Mouse (Mus musculus): ENCODE data around the gene Kcnmb2. TPM values are rescaled to one million over a fixed set of nuclear protein-coding genes. Genes with fewer than 3 reads are reported as not detected.

The Kcnmb2 gene
- polyA plus RNA-seq, 1 experiment from 2014 or later, result 13.9 TPM

DNA sequence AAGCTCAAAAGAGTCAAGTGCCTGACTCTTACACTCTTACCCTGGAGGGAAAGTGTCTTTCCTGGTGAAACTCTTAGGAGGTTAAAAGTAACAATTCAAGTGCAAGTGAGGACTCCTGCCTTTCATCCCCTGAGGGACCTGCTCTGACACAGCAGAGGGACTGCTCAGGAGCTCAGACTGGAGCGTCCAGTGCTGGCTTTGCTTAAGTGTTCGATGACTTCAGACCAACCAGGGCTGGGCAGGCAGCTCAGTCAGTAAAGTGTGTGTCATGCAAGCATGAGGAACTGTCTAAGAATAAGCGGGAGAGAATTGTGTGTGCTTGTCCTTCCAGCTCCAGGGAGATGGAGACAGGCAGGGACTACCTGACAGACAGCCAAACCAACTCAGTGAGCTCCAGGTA lies 9.4 kb downstream of the Kcnmb2 start:
- Histone ChIP-seq H3K4me2 (ENCODE audit: low read length) (no peak overlapping the region), H3K4me1 (ENCODE audit: control insufficient read depth, insufficient read depth, low read depth, low read length) (no peaks in the 10 kb centered on the region), H3K27me3 (replicated peaks; ENCODE audit: control insufficient read depth, insufficient read depth, low read length) (no peaks in the 10 kb centered on the region), H3K27ac (ENCODE audit: low read depth, low read length) (no peak overlapping the region), H3K4me3 (ENCODE audit: low read length) (no peak overlapping the region), H3K9me3 (ENCODE audit: control insufficient read depth, low read length) (no peaks in the 10 kb centered on the region), H3K36me3 (ENCODE audit: control insufficient read depth, insufficient read depth, low read length) (no peaks in the 10 kb centered on the region), H3K9ac (ENCODE audit: low read depth, low read length) (no peak overlapping the region)
- ATAC-seq, result no peak
- 67% methylated on average over 3 of the region's 3 CpGs for WGBS

DNA sequence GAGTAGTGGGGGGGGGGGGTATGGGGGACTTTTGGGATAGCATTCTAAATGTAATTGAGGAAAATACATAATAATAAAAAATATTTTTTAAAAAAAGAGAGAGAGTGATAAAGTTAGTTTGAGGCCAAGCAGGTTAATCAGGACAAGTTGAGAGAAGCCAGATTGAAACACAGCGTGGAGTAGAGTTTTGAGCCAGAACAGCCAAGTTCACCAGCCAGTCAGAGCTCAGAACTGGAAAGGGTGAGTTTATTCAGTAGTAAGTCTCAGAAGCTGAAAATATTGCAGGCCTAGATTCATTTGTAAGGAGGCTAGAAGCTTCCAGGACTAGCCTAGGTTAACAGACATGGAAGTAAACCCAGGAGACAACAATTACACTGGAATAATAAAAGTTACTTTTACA lies 26.2 kb downstream of the Kcnmb2 start:
- H3K4me2 ChIP-seq (ENCODE audit: low read length), result no peak overlapping the region
- no peaks in the 10 kb centered on the region for H3K9me3 ChIP-seq (ENCODE audit: control insufficient read depth, low read length)
- WGBS, result 91% methylated on average over 1 of the region's 1 CpGs
- H3K27ac ChIP-seq (ENCODE audit: low read depth, low read length), result no peak overlapping the region
- no peaks in the 10 kb centered on the region for H3K36me3 ChIP-seq (ENCODE audit: control insufficient read depth, insufficient read depth, low read length)
- no peak overlapping the region for H3K4me3 ChIP-seq (ENCODE audit: low read length)
- H3K9ac ChIP-seq (ENCODE audit: low read depth, low read length), result no peak overlapping the region
- no peaks in the 10 kb centered on the region for H3K4me1 ChIP-seq (ENCODE audit: control insufficient read depth, insufficient read depth, low read depth, low read length)
- H3K27me3 ChIP-seq (replicated peaks; ENCODE audit: control insufficient read depth, insufficient read depth, low read length), result no peaks in the 10 kb centered on the region
- ATAC-seq, result no peak

DNA sequence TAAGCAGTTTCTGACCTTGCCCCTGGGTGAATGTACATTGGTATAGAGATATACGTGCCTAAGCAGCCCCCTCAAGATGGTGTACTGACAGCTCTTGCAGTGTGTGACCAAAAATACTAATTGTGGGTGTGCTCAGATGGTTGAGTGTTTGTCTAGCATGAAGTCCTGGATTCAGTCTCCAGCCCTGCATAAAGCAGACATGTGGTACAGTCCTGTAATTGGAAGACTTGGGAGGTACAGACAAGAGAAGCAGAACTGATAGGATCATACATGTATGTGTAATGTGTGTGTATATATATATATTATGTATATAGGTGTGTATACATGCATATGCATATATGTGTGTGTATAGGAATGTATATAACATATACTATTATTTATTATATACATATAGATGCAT lies 32.4 kb downstream of the Kcnmb2 start:
- H3K9ac ChIP-seq (ENCODE audit: low read depth, low read length), result no peak overlapping the region
- H3K36me3 ChIP-seq (ENCODE audit: control insufficient read depth, insufficient read depth, low read length), result no peaks in the 10 kb centered on the region
- H3K4me3 ChIP-seq (ENCODE audit: low read length), result no peak overlapping the region
- H3K27me3 ChIP-seq (replicated peaks; ENCODE audit: control insufficient read depth, insufficient read depth, low read length), result no peaks in the 10 kb centered on the region
- no peaks in the 10 kb centered on the region for H3K4me1 ChIP-seq (ENCODE audit: control insufficient read depth, insufficient read depth, low read depth, low read length)
- 0 out of 2 replicates have a peak, but pooled peaks have one; percentile 24 for ATAC-seq
- no peaks in the 10 kb centered on the region for H3K9me3 ChIP-seq (ENCODE audit: control insufficient read depth, low read length)
- H3K4me2 ChIP-seq (ENCODE audit: low read length), result no peak overlapping the region
- 83% methylated on average over 1 of the region's 1 CpGs for WGBS
- no peak overlapping the region for H3K27ac ChIP-seq (ENCODE audit: low read depth, low read length)

DNA sequence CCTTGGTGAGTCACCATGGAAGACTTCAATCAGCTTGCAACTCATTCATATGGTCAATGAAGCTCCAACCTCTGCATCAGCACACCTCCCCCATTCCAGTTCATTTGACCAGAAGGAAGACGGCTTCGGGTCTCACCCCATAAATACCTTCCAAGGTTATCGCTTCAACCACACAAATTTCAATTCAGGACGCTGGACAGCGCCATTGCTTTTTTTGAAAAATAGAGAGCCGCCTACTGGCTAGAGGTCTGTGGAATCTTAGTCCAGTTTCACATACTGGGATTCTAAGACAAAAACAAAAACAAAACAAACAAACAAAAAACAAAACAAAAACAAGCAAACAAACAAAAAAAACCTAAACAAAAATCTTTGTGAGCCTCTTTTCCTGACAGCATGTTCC lies 39.2 kb downstream of the Kcnmb2 start:
- no peaks in the 10 kb centered on the region for H3K4me1 ChIP-seq (ENCODE audit: control insufficient read depth, insufficient read depth, low read depth, low read length)
- no peak for ATAC-seq
- WGBS, result 35% methylated on average over 6 of the region's 6 CpGs
- H3K36me3 ChIP-seq (ENCODE audit: control insufficient read depth, insufficient read depth, low read length), result no peaks in the 10 kb centered on the region
- H3K9ac ChIP-seq (ENCODE audit: low read depth, low read length), result no peak overlapping the region
- no peak overlapping the region for H3K4me3 ChIP-seq (ENCODE audit: low read length)
- H3K9me3 ChIP-seq (ENCODE audit: control insufficient read depth, low read length), result no peaks in the 10 kb centered on the region
- H3K27me3 ChIP-seq (replicated peaks; ENCODE audit: control insufficient read depth, insufficient read depth, low read length), result no peaks in the 10 kb centered on the region
- no peak overlapping the region for H3K4me2 ChIP-seq (ENCODE audit: low read length)
- H3K27ac ChIP-seq (ENCODE audit: low read depth, low read length), result no peak overlapping the region

DNA sequence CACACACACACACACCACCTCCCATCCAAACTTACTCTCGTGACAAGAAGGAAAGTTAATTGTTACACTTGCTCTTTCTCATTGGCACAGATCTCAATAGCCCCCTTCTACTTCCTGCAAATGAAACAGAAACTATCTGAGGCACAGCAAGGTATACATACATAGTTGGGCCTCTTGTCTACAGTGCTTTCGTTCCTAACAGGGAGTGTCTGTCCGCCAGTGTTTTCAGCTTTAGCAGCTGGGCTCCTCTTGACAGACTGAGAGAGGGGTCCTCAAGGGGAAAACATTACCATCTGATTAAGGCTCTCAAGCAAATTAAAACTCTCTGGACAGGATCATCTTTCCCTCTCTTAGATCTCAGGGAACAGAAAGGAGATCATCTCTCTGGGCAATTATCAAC lies 51.9 kb downstream of the Kcnmb2 start:
- no peaks in the 10 kb centered on the region for H3K9me3 ChIP-seq (ENCODE audit: control insufficient read depth, low read length)
- no peak for ATAC-seq
- H3K9ac ChIP-seq (ENCODE audit: low read depth, low read length), result no peak overlapping the region
- no peaks in the 10 kb centered on the region for H3K4me1 ChIP-seq (ENCODE audit: control insufficient read depth, insufficient read depth, low read depth, low read length)
- no peaks in the 10 kb centered on the region for H3K36me3 ChIP-seq (ENCODE audit: control insufficient read depth, insufficient read depth, low read length)
- H3K27me3 ChIP-seq (replicated peaks; ENCODE audit: control insufficient read depth, insufficient read depth, low read length), result no peaks in the 10 kb centered on the region
- no peak overlapping the region for H3K4me3 ChIP-seq (ENCODE audit: low read length)
- no peak overlapping the region for H3K27ac ChIP-seq (ENCODE audit: low read depth, low read length)
- H3K4me2 ChIP-seq (ENCODE audit: low read length), result no peak overlapping the region
- WGBS, result 43% methylated on average over 3 of the region's 3 CpGs

DNA sequence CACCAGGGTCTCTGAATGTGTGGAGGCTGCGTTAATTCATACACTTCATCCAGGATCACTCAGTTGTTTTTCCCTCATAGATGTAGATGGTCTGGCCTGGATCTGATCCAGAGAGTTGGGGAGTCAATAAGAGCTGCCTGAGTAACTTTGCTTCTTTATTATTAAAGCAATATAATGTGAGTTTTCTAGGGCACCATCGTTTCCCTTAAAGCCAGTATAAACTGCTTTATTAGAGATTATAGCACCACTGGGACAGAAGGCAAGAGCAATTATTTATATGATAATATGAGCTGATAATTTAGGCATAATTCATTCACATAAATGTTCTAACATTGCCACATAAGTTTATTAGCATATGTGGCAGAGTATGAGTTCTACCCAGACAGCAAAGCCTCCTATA lies 52.7 kb downstream of the Kcnmb2 start:
- no peak overlapping the region for H3K27ac ChIP-seq (ENCODE audit: low read depth, low read length)
- H3K36me3 ChIP-seq (ENCODE audit: control insufficient read depth, insufficient read depth, low read length), result no peaks in the 10 kb centered on the region
- no peak overlapping the region for H3K9ac ChIP-seq (ENCODE audit: low read depth, low read length)
- 70% methylated on average over 2 of the region's 2 CpGs for WGBS
- H3K27me3 ChIP-seq (replicated peaks; ENCODE audit: control insufficient read depth, insufficient read depth, low read length), result no peaks in the 10 kb centered on the region
- no peak overlapping the region for H3K4me2 ChIP-seq (ENCODE audit: low read length)
- no peak for ATAC-seq
- no peak overlapping the region for H3K4me3 ChIP-seq (ENCODE audit: low read length)
- H3K9me3 ChIP-seq (ENCODE audit: control insufficient read depth, low read length), result no peaks in the 10 kb centered on the region
- H3K4me1 ChIP-seq (ENCODE audit: control insufficient read depth, insufficient read depth, low read depth, low read length), result no peaks in the 10 kb centered on the region

DNA sequence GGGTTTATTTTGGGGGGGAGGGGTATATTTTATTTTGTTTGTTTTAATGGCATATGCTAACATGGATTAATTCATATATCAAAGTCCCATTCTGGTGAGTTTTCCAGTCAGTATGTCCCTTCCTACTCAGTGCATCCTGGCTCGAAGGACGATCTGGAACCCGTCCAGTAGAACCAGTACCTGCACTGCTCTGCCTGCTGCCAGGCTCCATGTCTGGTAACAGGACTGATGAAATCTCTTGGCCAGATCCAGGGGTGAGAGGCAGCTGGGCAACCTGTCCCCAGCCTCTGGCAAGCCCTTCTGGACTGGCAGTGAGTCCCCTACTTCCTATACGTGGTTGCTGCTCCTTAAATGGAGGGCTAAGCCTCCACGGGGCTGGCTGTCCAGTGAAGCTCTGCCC lies 57.5 kb downstream of the Kcnmb2 start:
- no peaks in the 10 kb centered on the region for H3K9me3 ChIP-seq (ENCODE audit: control insufficient read depth, low read length)
- no peak overlapping the region for H3K27ac ChIP-seq (ENCODE audit: low read depth, low read length)
- no peak overlapping the region for H3K9ac ChIP-seq (ENCODE audit: low read depth, low read length)
- ATAC-seq, result no peak
- no peak overlapping the region for H3K4me2 ChIP-seq (ENCODE audit: low read length)
- no peaks in the 10 kb centered on the region for H3K36me3 ChIP-seq (ENCODE audit: control insufficient read depth, insufficient read depth, low read length)
- no peaks in the 10 kb centered on the region for H3K27me3 ChIP-seq (replicated peaks; ENCODE audit: control insufficient read depth, insufficient read depth, low read length)
- WGBS, result 73% methylated on average over 5 of the region's 5 CpGs
- no peak overlapping the region for H3K4me3 ChIP-seq (ENCODE audit: low read length)
- no peaks in the 10 kb centered on the region for H3K4me1 ChIP-seq (ENCODE audit: control insufficient read depth, insufficient read depth, low read depth, low read length)

DNA sequence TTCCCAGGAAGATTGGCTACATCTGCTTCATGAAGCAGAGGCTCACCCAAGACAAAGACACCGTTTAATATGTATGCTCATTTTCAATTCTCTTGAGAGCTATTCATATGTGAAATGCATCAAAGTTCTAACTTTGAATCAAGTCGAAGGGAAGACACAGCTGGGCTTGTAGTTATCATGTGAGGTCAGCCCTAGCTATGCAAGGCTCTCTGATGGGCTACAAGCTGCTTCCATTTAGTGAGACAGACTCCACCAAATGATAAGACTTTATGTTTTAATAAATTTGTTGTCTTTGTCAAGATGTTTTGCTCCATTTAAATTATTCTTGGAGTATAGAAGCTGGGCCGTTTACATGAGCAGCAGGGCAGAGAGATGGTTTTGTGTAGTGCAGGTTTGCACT lies 58.9 kb downstream of the Kcnmb2 start:
- no peak overlapping the region for H3K27ac ChIP-seq (ENCODE audit: low read depth, low read length)

DNA sequence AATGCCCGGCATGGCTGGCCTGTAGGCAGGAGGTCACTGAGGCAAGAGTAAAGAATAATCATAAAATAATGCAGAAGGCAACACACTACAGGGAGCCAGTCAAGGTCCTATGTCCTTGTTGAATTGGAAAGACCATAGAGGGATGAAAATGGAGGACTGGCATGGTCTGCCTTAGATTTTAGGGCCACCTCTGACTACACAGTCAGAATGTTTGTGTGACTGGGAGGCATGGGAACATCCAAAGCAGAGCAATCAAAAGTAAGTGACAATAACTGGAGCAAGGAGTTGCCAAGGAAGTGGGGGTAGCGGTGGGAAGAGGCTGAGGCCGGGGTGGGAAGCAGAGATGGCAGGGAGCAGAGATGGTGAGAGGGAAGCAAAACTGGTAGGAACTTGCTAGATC lies 60.8 kb downstream of the Kcnmb2 start:
- Histone ChIP-seq H3K27ac (ENCODE audit: low read depth, low read length) (no peak overlapping the region), H3K4me1 (ENCODE audit: control insufficient read depth, insufficient read depth, low read depth, low read length) (no peaks in the 10 kb centered on the region), H3K27me3 (replicated peaks; ENCODE audit: control insufficient read depth, insufficient read depth, low read length) (no peaks in the 10 kb centered on the region), H3K4me2 (ENCODE audit: low read length) (no peak overlapping the region), H3K9me3 (ENCODE audit: control insufficient read depth, low read length) (no peaks in the 10 kb centered on the region), H3K36me3 (ENCODE audit: control insufficient read depth, insufficient read depth, low read length) (no peaks in the 10 kb centered on the region), H3K4me3 (ENCODE audit: low read length) (no peak overlapping the region), H3K9ac (ENCODE audit: low read depth, low read length) (no peak overlapping the region)
- 98% methylated on average over 3 of the region's 3 CpGs for WGBS
- no peak for ATAC-seq

More for the DNA sequence above, 58.9 kb downstream of the Kcnmb2 start:
- 24% methylated on average over 3 of the region's 3 CpGs for WGBS
- H3K4me3 ChIP-seq (ENCODE audit: low read length), result no peak overlapping the region
- no peak for ATAC-seq
- H3K9ac ChIP-seq (ENCODE audit: low read depth, low read length), result no peak overlapping the region
- H3K4me1 ChIP-seq (ENCODE audit: control insufficient read depth, insufficient read depth, low read depth, low read length), result no peaks in the 10 kb centered on the region
- no peak overlapping the region for H3K4me2 ChIP-seq (ENCODE audit: low read length)
- H3K9me3 ChIP-seq (ENCODE audit: control insufficient read depth, low read length), result no peaks in the 10 kb centered on the region
- H3K27me3 ChIP-seq (replicated peaks; ENCODE audit: control insufficient read depth, insufficient read depth, low read length), result no peaks in the 10 kb centered on the region
- no peaks in the 10 kb centered on the region for H3K36me3 ChIP-seq (ENCODE audit: control insufficient read depth, insufficient read depth, low read length)

DNA sequence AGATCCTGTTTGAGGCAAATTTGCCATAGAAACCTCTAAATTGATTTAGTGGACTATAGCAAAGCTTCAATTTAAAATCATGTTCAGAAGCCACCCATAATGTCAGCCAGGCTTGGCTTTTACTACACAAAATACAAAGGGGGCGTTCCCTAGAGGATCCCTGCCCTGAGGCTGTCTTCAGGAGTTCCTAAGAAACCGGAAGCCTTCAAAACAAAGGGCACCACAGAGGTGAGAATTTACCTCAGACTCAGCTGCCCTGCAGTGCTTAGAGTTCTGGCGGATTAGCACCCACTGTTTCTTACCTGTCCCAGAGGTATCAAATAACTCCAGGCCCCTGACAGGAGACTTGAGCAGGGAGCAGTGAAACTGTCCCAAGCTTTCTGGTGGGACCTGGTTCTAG lies 77.4 kb downstream of the Kcnmb2 start:
- Histone ChIP-seq H3K4me1 (ENCODE audit: control insufficient read depth, insufficient read depth, low read depth, low read length) (peaks cover 2% of the 10 kb centered on the region; the same call in 1 of the 2 replicates), H3K27ac (ENCODE audit: low read depth, low read length) (no peak overlapping the region), H3K9ac (ENCODE audit: low read depth, low read length) (no peak overlapping the region), H3K4me2 (ENCODE audit: low read length) (no peak overlapping the region), H3K36me3 (ENCODE audit: control insufficient read depth, insufficient read depth, low read length) (no peaks in the 10 kb centered on the region), H3K9me3 (ENCODE audit: control insufficient read depth, low read length) (no peaks in the 10 kb centered on the region), H3K27me3 (replicated peaks; ENCODE audit: control insufficient read depth, insufficient read depth, low read length) (no peaks in the 10 kb centered on the region), H3K4me3 (ENCODE audit: low read length) (no peak overlapping the region)
- WGBS, result 33% methylated on average over 3 of the region's 3 CpGs
- no peak for ATAC-seq
